Mouse (Mus musculus) ES-E14 (cell line): ENCODE results near the gene Dst.

ENCODE experiments used
- CHD2 ChIP-seq: IDR thresholded peaks from 2 replicates; pipeline ENCODE4 v1.6.1; 2014; ENCODE audit warnings: mild to moderate bottlenecking, low read depth, low read length, inconsistent platforms
- HCFC1 ChIP-seq: IDR thresholded peaks from 2 replicates; pipeline ENCODE4 v1.6.1; 2012; ENCODE audit warnings: low read length, inconsistent platforms, borderline replicate concordance; ENCODE audit not compliant: insufficient read depth
- MAFK ChIP-seq: IDR thresholded peaks from 2 replicates; pipeline ENCODE4 v1.6.1; 2014; ENCODE audit warnings: mild to moderate bottlenecking, low read depth, low read length, inconsistent platforms; ENCODE audit not compliant: insufficient read depth
- ZC3H11A ChIP-seq: IDR thresholded peaks from 2 replicates; pipeline ENCODE4 v1.6.1; 2012; ENCODE audit warnings: low read depth, mild to moderate bottlenecking, inconsistent platforms, low read length, borderline replicate concordance
- ZNF384 ChIP-seq: IDR thresholded peaks from 2 replicates; pipeline ENCODE4 v1.6.1; 2012; ENCODE audit warnings: low read depth, low read length, inconsistent platforms

DNA sequence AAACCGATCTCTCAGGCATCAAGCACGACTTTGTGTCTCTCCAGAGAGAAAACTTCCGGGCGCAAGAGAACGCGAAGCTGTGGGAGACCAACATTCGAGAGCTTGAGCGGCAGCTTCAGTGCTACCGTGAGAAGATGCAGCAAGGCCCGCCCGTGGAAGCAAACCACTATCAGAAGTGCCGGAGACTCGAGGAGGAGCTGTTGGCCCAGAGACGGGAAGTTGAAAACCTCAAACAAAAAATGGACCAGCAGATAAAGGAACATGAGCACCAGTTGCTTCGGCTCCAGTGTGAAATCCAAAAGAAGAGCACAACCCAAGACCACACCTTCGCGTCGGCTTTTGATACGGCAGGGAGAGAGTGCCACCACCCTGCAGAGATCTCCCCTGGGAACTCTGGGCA is 271.7 kb downstream of the Dst start:
- no peak for TF ChIP-seq ZNF384
- TF ChIP-seq MAFK, result no peak
- no peak for TF ChIP-seq HCFC1
- no peak for TF ChIP-seq CHD2
- no peak for TF ChIP-seq ZC3H11A
